Mouse (Mus musculus) spleen, postnatal 36 days (tissue): ENCODE results near the gene Cntd1.
"Not testable (repeated sequence)": the region's sequence is repeated elsewhere in the genome, so short reads cannot be mapped to it uniquely, and the experiment has no call there.

ENCODE experiments used
- DNase-seq, 2 experiments: peaks; one replicate each; pipeline ENCODE4 v3.0.0; 2022; ENCODE audit warnings: low spot score in 2 of 2, mixed read lengths in 1 of 2

Gene Cntd1

GRCm38 (mm10) chr11:101330961-101331360 is 52.1 kb downstream of the Cntd1 start:
- not testable (repeated sequence) for DNase-seq

DNA sequence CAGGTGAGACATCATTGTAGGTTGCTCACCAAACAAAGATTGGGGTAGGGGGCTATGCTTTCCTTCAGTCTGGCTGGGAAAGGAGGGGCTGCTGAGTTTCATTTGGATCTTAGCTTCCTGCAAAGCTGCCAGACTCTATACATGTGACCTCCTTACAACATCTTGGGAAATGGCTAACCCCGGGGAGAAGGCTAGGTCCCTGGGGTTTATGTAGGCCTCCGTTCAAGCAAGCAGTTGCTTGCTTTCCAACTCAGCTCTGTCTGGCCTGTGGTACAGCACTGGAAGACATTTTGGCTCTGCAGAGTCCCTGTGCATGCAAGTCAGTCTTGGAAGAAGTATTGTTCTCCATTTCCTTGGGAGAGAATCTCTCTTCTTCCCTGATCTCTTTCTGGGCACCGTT is 53.7 kb downstream of the Cntd1 start:
- DNase-seq, result no peak

- DNase-seq, result no peak
Observed at GRCm38 (mm10) chr11:101334023-101334422, 55.2 kb downstream of the Cntd1 start.

DNA sequence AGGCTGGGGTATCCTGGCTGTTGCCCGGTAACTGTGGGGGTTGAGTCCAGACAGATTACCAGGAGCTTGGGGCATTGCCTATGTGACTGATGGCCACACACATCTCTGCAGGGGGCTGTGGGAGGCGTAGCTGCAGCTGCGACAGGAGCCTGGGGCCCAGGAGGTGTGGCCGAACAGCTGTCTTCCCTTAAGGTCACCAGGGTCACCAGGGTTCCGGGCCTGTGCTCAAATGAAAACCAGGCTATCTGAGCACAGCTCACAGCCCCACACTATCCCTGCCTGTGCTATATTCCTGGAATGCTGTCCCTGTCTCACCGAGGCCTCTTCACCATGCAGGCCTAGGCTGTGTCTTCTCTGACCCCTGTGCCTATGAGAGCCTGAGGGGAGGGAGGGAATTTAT is 55.7 kb downstream of the Cntd1 start:
- DNase-seq, result no peak

DNA sequence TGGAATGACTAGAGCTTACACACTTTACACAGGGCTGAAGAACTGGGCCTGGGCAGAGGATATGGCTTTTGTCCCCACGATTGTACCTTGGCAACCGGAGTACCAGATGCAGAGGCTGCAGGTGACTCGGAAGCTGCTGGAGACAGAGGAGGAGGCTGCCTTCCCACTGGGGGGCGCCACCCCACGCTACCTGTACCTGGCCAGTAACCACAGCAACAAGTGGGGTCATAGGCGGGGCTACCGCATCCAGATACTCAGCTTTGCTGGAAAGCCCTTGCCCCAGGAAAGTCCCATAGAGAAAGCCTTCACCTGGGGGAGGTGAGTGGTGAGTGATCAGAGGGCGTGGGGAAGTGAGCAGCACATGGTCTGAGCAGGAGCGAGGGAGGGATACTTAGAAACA is 56.9 kb downstream of the Cntd1 start:
- no peak for DNase-seq

DNA sequence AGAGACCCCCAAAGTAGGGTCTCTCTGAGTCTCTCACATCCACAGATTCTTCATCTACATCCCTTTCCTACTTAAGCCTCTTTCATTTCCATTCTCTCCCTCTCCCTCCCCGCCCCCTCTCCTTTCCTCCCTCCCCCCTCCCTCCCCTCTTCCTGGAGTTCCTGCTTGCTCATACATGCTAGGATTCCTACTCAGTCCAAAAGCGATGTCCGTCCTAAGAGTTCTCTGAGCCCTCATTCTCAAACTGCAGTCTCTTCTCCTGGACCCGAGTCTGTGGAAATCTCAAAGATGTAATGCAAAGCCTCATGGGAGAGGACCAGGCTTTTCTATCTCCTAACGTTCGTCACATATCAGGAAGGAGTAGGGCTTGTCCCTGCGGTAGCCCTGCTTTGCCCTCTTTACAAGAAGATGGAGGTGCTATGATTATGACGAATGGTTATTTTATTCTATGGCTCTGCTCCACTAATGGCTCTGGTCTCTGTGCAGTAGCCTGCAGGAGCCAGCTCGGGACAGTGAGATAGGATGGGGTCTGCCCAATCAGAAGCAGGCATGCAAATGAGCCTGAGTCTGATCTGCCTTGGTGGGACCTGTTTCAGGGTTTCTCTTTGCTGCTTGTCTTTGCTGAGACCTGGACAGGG is 59.4 kb downstream of the Cntd1 start:
- no peak for DNase-seq
